Mouse (Mus musculus) ES-E14 (cell line): ENCODE measurements around the gene Naglu. TPM values are rescaled to one million over a fixed set of nuclear protein-coding genes. Genes with fewer than 3 reads are reported as not detected.

Experiments used
- DNase-seq: peaks from one replicate; pipeline ENCODE4 v3.0.0-alpha.2; 2013; ENCODE audit warnings: low read depth, low spot score
- H3K27ac ChIP-seq: 2 replicates; pipeline ENCODE4 v1.5.1; 2012; ENCODE audit warnings: low read depth, mild to moderate bottlenecking, low read length, moderate library complexity, mixed read lengths; ENCODE audit not compliant: poor library complexity, insufficient read depth, severe bottlenecking
- H3K36me3 ChIP-seq: 2 replicates; pipeline ENCODE4 v1.6.1; 2012; ENCODE audit warnings: mild to moderate bottlenecking, low read length, moderate library complexity, mixed read lengths; ENCODE audit not compliant: control insufficient read depth, poor library complexity, insufficient read depth, severe bottlenecking
- H3K4me1 ChIP-seq, 2 experiments: fragments of 150-350 bp in 1 of 2; sonication (generic) in 1 of 2; 2 replicates each; pipeline ENCODE4 v1.6.1; 2012; ENCODE audit warnings: low read length in 2 of 2, mild to moderate bottlenecking in 1 of 2, mixed read lengths in 1 of 2; ENCODE audit not compliant: control insufficient read depth in 2 of 2, insufficient read depth in 2 of 2, poor library complexity in 1 of 2
- H3K4me3 ChIP-seq, 2 experiments: fragments of 150-350 bp in 1 of 2; sonication (generic) in 1 of 2; 2 replicates each; pipeline ENCODE4 v1.5.1; 2012; ENCODE audit warnings: low read length in 2 of 2, low read depth in 1 of 2, mild to moderate bottlenecking in 1 of 2, mixed read lengths in 1 of 2; ENCODE audit not compliant: insufficient read depth in 1 of 2, poor library complexity in 1 of 2, severe bottlenecking in 1 of 2
- H3K9ac ChIP-seq: 2 replicates; pipeline ENCODE4 v1.6.1; 2012; ENCODE audit warnings: low read depth, mild to moderate bottlenecking, low read length, mixed read lengths; ENCODE audit not compliant: poor library complexity, insufficient read depth, severe bottlenecking
- H3K9me3 ChIP-seq: fragments of 150-350 bp; sonication (generic); 2 replicates; pipeline ENCODE4 v1.6.1; 2012; ENCODE audit warnings: low read depth, mild to moderate bottlenecking, low read length; ENCODE audit not compliant: control insufficient read depth, insufficient read depth
- CHD2 ChIP-seq: IDR thresholded peaks from 2 replicates; pipeline ENCODE4 v1.6.1; 2014; ENCODE audit warnings: mild to moderate bottlenecking, low read depth, low read length, inconsistent platforms
- HCFC1 ChIP-seq: IDR thresholded peaks from 2 replicates; pipeline ENCODE4 v1.6.1; 2012; ENCODE audit warnings: low read length, inconsistent platforms, borderline replicate concordance; ENCODE audit not compliant: insufficient read depth
- MAFK ChIP-seq: IDR thresholded peaks from 2 replicates; pipeline ENCODE4 v1.6.1; 2014; ENCODE audit warnings: mild to moderate bottlenecking, low read depth, low read length, inconsistent platforms; ENCODE audit not compliant: insufficient read depth
- ZC3H11A ChIP-seq: IDR thresholded peaks from 2 replicates; pipeline ENCODE4 v1.6.1; 2012; ENCODE audit warnings: low read depth, mild to moderate bottlenecking, inconsistent platforms, low read length, borderline replicate concordance
- ZNF384 ChIP-seq: IDR thresholded peaks from 2 replicates; pipeline ENCODE4 v1.6.1; 2012; ENCODE audit warnings: low read depth, low read length, inconsistent platforms
- in situ Hi-C, 2 experiments: fragments of 600-800 bp; cut with MboI; formaldehyde crosslinking; loops; one replicate each; pipeline ENCODE4 v1.15.1; 2025; ENCODE audit warnings: low sequenced_read_pairs in 2 of 2, inconsistent platforms in 1 of 2; ENCODE audit not compliant: unreplicated experiment in 2 of 2
- total RNA-seq: library from RNA; depleted of rRNA; stranded (reverse); fragments of 300-350 nt; gene quantifications from 2 replicates; pipeline ENCODE4 v1.2.3, GENCODE M21; 2012

The Naglu gene
- total RNA-seq, 1 experiment: 4.7 TPM

DNA sequence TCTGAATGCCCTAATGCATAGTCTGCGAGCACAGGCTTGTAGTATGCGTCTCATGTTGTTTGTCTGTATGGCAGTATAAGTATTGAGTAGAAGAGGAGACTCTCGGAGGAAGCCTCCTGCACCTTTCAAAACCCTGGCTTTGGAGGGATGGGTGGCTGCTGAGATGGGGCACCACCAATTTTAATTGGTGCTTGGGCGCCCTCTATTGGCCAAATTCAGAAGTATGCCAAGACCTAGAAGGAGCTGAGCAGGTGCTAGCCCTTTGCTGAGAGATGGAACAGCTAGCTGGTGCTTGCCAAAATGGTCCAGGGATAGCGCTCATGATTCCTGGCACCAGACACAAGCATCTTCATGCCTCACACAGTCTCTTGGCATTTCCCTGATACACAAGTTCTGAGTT, 12.0 kb upstream of the Naglu start:
- in situ Hi-C loops: loop anchor here in 1 of 2 experiments (5.0 kb wide), 1 partner anchor 76 kb away; no protein-coding TSS in a partner anchor
- no peak overlapping the region for H3K4me3 ChIP-seq
- no peak overlapping the region for H3K27ac ChIP-seq
- H3K9ac ChIP-seq: no peak overlapping the region
- TF ChIP-seq HCFC1: no peak
- TF ChIP-seq CHD2: no peak
- TF ChIP-seq MAFK: no peak
- no peak for TF ChIP-seq ZC3H11A
- TF ChIP-seq ZNF384: no peak
- DNase-seq: peak; percentile 81
- H3K4me1 ChIP-seq: peaks cover 5 to 23% of the 10 kb centered on the region in 2 experiments
- H3K9me3 ChIP-seq: no peaks in the 10 kb centered on the region
- peaks cover 2% of the 10 kb centered on the region; the same call in 1 of the 2 replicates for H3K36me3 ChIP-seq

DNA sequence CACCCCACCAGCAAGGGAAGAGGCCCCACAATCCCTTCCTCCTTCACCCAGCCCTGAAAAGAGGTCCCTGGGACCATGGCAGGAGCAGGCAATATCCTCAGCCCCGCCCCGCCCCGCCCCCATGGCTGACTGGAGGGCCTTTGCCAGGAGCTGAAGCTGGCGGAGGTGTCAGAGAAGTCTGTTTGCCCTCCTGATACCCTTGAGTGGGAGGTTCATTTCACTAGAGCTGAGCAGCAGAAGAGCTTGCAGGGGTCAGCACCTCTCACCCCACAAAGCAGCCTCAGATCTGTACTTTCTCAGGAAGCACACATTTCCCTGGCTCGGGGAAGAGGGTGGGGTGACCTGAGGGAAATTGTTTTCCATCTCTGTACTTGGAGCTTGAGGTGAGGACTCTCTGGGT, 11.1 kb upstream of the Naglu start:
- Histone ChIP-seq H3K36me3 (peaks cover 2% of the 10 kb centered on the region; the same call in 1 of the 2 replicates), H3K4me1 (peaks cover 6 to 31% of the 10 kb centered on the region in 2 experiments), H3K27ac (no peak overlapping the region), H3K4me3 (no peak overlapping the region), H3K9me3 (no peaks in the 10 kb centered on the region), H3K9ac (no peak overlapping the region; the same call in 1 of the 2 replicates)
- no peak for DNase-seq
- in situ Hi-C loops: loop anchor here in 1 of 2 experiments (5.0 kb wide), 1 partner anchor 76 kb away; no protein-coding TSS in a partner anchor
- TF ChIP-seq HCFC1 (no peak), ZNF384 (no peak), MAFK (no peak), ZC3H11A (no peak), CHD2 (no peak)

DNA sequence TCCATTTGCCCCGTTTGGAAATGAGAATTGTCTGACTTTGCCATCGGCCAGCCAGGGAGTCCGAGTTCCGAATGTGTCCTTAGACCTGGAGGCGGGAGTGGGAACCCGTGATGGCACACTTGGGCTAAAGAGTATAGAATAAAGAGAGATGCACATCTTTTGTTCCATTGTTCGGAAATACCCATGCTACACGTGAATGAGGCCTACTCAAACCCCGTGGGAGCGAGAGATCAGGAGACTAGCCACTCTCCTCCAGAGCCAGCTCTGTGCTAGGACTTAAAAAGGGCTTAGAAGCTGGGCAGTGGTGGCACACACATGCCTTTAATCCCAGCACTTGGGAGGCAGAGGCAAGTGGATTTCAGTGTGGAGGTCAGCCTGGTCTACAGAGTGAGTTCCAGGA, 10.3 kb upstream of the Naglu start:
- no peaks in the 10 kb centered on the region for H3K9me3 ChIP-seq
- no peak for DNase-seq
- TF ChIP-seq CHD2: no peak
- no peak for TF ChIP-seq ZNF384
- no peak for TF ChIP-seq ZC3H11A
- TF ChIP-seq HCFC1: no peak
- TF ChIP-seq MAFK: no peak
- peaks cover 2% of the 10 kb centered on the region; the same call in 1 of the 2 replicates for H3K36me3 ChIP-seq
- H3K9ac ChIP-seq: no peak overlapping the region
- in situ Hi-C loops: loop anchor here in 1 of 2 experiments (5.0 kb wide), 1 partner anchor 77 kb away; no protein-coding TSS in a partner anchor
- H3K27ac ChIP-seq: no peak overlapping the region
- peaks cover 7 to 35% of the 10 kb centered on the region in 2 experiments for H3K4me1 ChIP-seq
- H3K4me3 ChIP-seq: no peak overlapping the region

DNA sequence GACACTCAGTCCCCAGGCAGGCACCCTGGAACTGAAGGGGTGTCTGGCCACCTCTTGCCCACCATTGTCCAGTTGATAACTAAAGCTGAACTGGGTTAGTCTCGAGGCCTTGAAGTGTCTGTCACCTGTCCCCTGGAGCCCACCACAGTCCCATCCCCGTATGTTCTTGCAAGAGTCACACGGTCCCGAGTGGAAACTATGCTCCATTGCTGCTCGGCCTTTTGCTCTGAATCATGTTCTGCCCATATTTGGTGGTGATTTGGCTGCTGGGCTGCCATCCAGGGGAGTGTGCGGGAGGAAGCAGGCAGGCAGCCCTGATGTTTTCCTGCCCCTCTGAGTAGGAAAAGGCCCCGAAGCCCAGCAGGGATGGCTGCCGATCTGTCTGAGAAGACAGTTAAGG, 9.7 kb upstream of the Naglu start:
- Histone ChIP-seq H3K9me3 (no peaks in the 10 kb centered on the region), H3K4me1 (peaks cover 5 to 35% of the 10 kb centered on the region in 2 experiments), H3K27ac (no peak overlapping the region), H3K9ac (no peak overlapping the region), H3K36me3 (peaks cover 2% of the 10 kb centered on the region; the same call in 1 of the 2 replicates), H3K4me3 (no peak overlapping the region)
- TF ChIP-seq HCFC1: no peak
- no peak for TF ChIP-seq ZNF384
- TF ChIP-seq ZC3H11A: no peak
- TF ChIP-seq MAFK: no peak
- no peak for TF ChIP-seq CHD2
- in situ Hi-C loops: loop anchor here in 1 of 2 experiments (10.0 kb wide), 1 partner anchor 75 kb away; no protein-coding TSS in a partner anchor
- DNase-seq: no peak
